ENCODE assay signal across 23 mouse cellular contexts in the genomic region with DNA sequence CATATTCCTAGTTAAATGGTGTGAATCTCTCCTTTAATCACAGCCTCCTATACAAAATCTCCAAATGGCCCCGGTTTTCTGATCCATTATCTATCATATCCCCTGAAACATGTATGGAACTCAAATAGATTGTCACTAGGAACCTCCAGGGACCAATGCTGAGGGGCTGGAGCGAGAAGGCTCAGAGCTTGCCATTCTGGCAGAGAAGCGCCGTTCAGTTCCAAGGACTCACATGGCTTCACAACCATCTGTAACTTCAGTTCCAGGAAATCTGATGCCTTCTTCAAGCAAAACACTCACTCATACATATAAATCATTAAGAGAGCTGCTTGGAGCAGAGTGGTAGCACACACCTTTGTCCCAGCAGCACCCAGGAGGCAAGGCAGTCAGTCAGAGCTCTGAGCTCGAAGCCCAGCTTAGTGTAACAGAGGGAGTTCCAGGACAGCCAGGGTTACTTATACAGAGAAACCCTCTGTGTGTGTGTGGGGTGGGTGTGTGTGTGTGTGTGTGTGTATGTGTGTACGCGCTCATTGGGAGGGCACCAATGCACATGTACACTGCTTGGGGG. TPM values are rescaled to one million over a fixed set of nuclear protein-coding genes. Genes with fewer than 3 reads are reported as not detected.
DNase-seq lines count a peak whose midpoint lies in the region; ATAC-seq and TF ChIP-seq lines count a peak whose summit lies in the region.
"Had no signal": no experiment of that assay in that cellular context is flagged by ENCODE, and none has a peak within 500 bp of the region (broad histone marks: within the 10 kb centered on the region; RNA-seq: fewer than 3 reads in every experiment).

No protein-coding gene starts in this region.

- no peak overlapping the region for H3K9ac ChIP-seq in midbrain, embryonic 12.5 days (replicated peaks)
- no peak overlapping the region for H3K9ac ChIP-seq in midbrain, embryonic 16.5 days (ENCODE audit: low read depth, low read length)
- H3K9ac ChIP-seq in stomach, postnatal 0 days (ENCODE audit: low read length), result no peak overlapping the region
- H3K9ac ChIP-seq: embryonic facial prominence, embryonic 15.5 days; forebrain, embryonic 15.5 days; hindbrain, embryonic 14.5 days; limb, embryonic 13.5 days; midbrain, embryonic 15.5 days had no signal

- no peak overlapping the region for H3K4me3 ChIP-seq in heart, embryonic 10.5 days
- no peak overlapping the region for H3K4me3 ChIP-seq in midbrain, embryonic 12.5 days
- H3K4me3 ChIP-seq in midbrain, embryonic 16.5 days (ENCODE audit: low read depth, low read length), result no peak overlapping the region
- no peak overlapping the region for H3K4me3 ChIP-seq in stomach, postnatal 0 days (ENCODE audit: low read depth, low read length)
- H3K4me3 ChIP-seq: embryonic facial prominence, embryonic 15.5 days; forebrain, embryonic 15.5 days; limb, embryonic 13.5 days; midbrain, embryonic 15.5 days had no signal

- H3K27ac ChIP-seq in heart, embryonic 10.5 days, result 0 out of 2 replicates have a peak overlapping the region, but pooled peaks have one; percentile 23
- H3K27ac ChIP-seq in midbrain, embryonic 12.5 days (replicated peaks), result 0 out of 2 replicates have a peak overlapping the region, but pooled peaks have one; percentile 10
- H3K27ac ChIP-seq in midbrain, embryonic 16.5 days (ENCODE audit: low read length), result no peak overlapping the region
- no peak overlapping the region for H3K27ac ChIP-seq in stomach, postnatal 0 days (replicated peaks)
- H3K27ac ChIP-seq: embryonic facial prominence, embryonic 15.5 days; forebrain, embryonic 15.5 days; hindbrain, embryonic 14.5 days; limb, embryonic 13.5 days; macrophage; midbrain, embryonic 15.5 days had no signal

- H3K27me3 ChIP-seq in heart, embryonic 10.5 days (ENCODE audit: insufficient read depth, poor library complexity, severe bottlenecking), result no peaks in the 10 kb centered on the region
- no peaks in the 10 kb centered on the region for H3K27me3 ChIP-seq in midbrain, embryonic 12.5 days
- no peaks in the 10 kb centered on the region for H3K27me3 ChIP-seq in midbrain, embryonic 16.5 days (ENCODE audit: control insufficient read depth, insufficient read depth, low read depth, low read length)
- no peaks in the 10 kb centered on the region for H3K27me3 ChIP-seq in stomach, postnatal 0 days (ENCODE audit: control insufficient read depth, insufficient read depth, low read length)
- H3K27me3 ChIP-seq: CH12.LX; embryonic facial prominence, embryonic 15.5 days; forebrain, embryonic 15.5 days; limb, embryonic 13.5 days; midbrain, embryonic 15.5 days; Patski had no signal

- H3K4me2 ChIP-seq in midbrain, embryonic 12.5 days (replicated peaks), result no peak overlapping the region
- no peak overlapping the region for H3K4me2 ChIP-seq in midbrain, embryonic 16.5 days (ENCODE audit: low read length)
- H3K4me2 ChIP-seq in stomach, postnatal 0 days (replicated peaks; ENCODE audit: low read depth), result no peak overlapping the region
- H3K4me2 ChIP-seq: embryonic facial prominence, embryonic 15.5 days; forebrain, embryonic 15.5 days; hindbrain, embryonic 14.5 days; limb, embryonic 13.5 days; midbrain, embryonic 15.5 days had no signal

- TF ChIP-seq CTCF in stomach, postnatal 0 days (IDR thresholded peaks at IDR 0.05; ENCODE audit: low read depth), result no peak

- no peaks in the 10 kb centered on the region for H3K9me3 ChIP-seq in heart, embryonic 10.5 days
- H3K9me3 ChIP-seq in midbrain, embryonic 12.5 days, result no peaks in the 10 kb centered on the region
- H3K9me3 ChIP-seq in midbrain, embryonic 16.5 days (replicated peaks; ENCODE audit: control insufficient read depth, low read length, poor library complexity, severe bottlenecking), result no peaks in the 10 kb centered on the region
- no peaks in the 10 kb centered on the region for H3K9me3 ChIP-seq in stomach, postnatal 0 days (ENCODE audit: control insufficient read depth, low read length)
- H3K9me3 ChIP-seq: embryonic facial prominence, embryonic 15.5 days; forebrain, embryonic 15.5 days; limb, embryonic 13.5 days; midbrain, embryonic 15.5 days had no signal

- 79% methylated on average over 7 of the region's 7 CpGs for WGBS in heart, embryonic 10.5 days
- 77% methylated on average over 7 of the region's 7 CpGs for WGBS in midbrain, embryonic 12.5 days
- WGBS in midbrain, embryonic 16.5 days, result 72% methylated on average over 7 of the region's 7 CpGs
- 65% methylated on average over 7 of the region's 7 CpGs for WGBS in stomach, postnatal 0 days

- peak; percentile 52 to 62 for DNase-seq in cerebellum, postnatal 10 days
- DNase-seq in heart, embryonic 10.5 days (ENCODE audit: low spot score), result no peak
- no peak for DNase-seq in heart, postnatal 4 days
- DNase-seq in stomach, postnatal 0 days (ENCODE audit: low spot score), result no peak
- DNase-seq: cerebellum, adult 11 months; lung, adult 2 months had no signal

- H3K4me1 ChIP-seq in heart, embryonic 10.5 days, result peaks cover 79% of the 10 kb centered on the region
- H3K4me1 ChIP-seq in midbrain, embryonic 12.5 days, result peaks cover 20% of the 10 kb centered on the region
- no peaks in the 10 kb centered on the region for H3K4me1 ChIP-seq in midbrain, embryonic 16.5 days (ENCODE audit: control insufficient read depth, insufficient read depth, low read length)
- H3K4me1 ChIP-seq in stomach, postnatal 0 days (replicated peaks; ENCODE audit: control insufficient read depth, insufficient read depth), result no peaks in the 10 kb centered on the region; the same call in 1 of the 2 replicates
- H3K4me1 ChIP-seq: midbrain, embryonic 15.5 days had no signal

- no peak for ATAC-seq in cerebellum, adult (ENCODE audit: insufficient number of reproducible peaks, low FRiP score, low TSS enrichment)
- ATAC-seq in midbrain, embryonic 12.5 days (ENCODE audit: low FRiP score, low read depth), result no peak
- no peak for ATAC-seq in midbrain, embryonic 16.5 days
- ATAC-seq in stomach, postnatal 0 days (ENCODE audit: low FRiP score, low TSS enrichment), result peak; percentile 28; the same call in 1 of the 2 replicates
- no peak for ATAC-seq in CD4-positive, CD25-positive, alpha-beta regulatory T cell, adult 4 months
- ATAC-seq: forebrain, embryonic 15.5 days; midbrain, embryonic 15.5 days; Patski had no signal

- H3K36me3 ChIP-seq in heart, embryonic 10.5 days, result no peaks in the 10 kb centered on the region
- H3K36me3 ChIP-seq in midbrain, embryonic 12.5 days, result no peaks in the 10 kb centered on the region
- H3K36me3 ChIP-seq in midbrain, embryonic 16.5 days (ENCODE audit: control insufficient read depth, insufficient read depth, low read length), result no peaks in the 10 kb centered on the region
- no peaks in the 10 kb centered on the region for H3K36me3 ChIP-seq in stomach, postnatal 0 days (ENCODE audit: control insufficient read depth, insufficient read depth, low read length)
- H3K36me3 ChIP-seq: embryonic facial prominence, embryonic 15.5 days; forebrain, embryonic 15.5 days; limb, embryonic 13.5 days; midbrain, embryonic 15.5 days had no signal

- TF ChIP-seq EP300 in stomach, postnatal 0 days (optimal IDR thresholded peaks at IDR 0.05), result no peak

RNA-seq across cellular contexts. Expression of a gene that starts 23.6 kb away (rescaled TPM):
- 0.38 and 0.97 TPM in 2 replicates for polyA plus RNA-seq in heart, embryonic 10.5 days (2016; fragmentation: Nextera tagmentation; extraction: Ambion mirVana)
- total RNA-seq in heart, postnatal 4 days (2021), result not detected
- polyA plus RNA-seq in midbrain, embryonic 12.5 days (2016; fragmentation: Nextera tagmentation; extraction: Ambion mirVana), result 0.43 and 0.45 TPM in 2 replicates
- not detected in 2 replicates for polyA plus RNA-seq in midbrain, embryonic 16.5 days (2015; fragmentation: Nextera tagmentation; extraction: Ambion mirVana)
- not detected in 2 replicates for polyA plus RNA-seq in stomach, postnatal 0 days (2015; fragmentation: Nextera tagmentation; extraction: Ambion mirVana)
- polyA plus RNA-seq in CD4-positive, CD25-positive, alpha-beta regulatory T cell, adult 4 months (2017; shearing (Covaris generic)), result not detected
- total RNA-seq: CH12.LX; common myeloid progenitor, adult 5-6 weeks; granulocyte monocyte progenitor cell, adult 5-6 weeks had no signal
- polyA plus RNA-seq: forebrain, embryonic 15.5 days; hindbrain, embryonic 14.5 days; lung, adult 2 months; macrophage; midbrain, embryonic 15.5 days; neural tube, embryonic 11.5 days; Patski; testis, adult 2 months; urinary bladder, adult 2 months had no signal

RNA-seq across cellular contexts. Expression of a gene that starts 25.1 kb away (rescaled TPM):
- polyA plus RNA-seq in heart, embryonic 10.5 days (2016; fragmentation: Nextera tagmentation; extraction: Ambion mirVana), result 2.4 and 3.1 TPM in 2 replicates
- not detected for total RNA-seq in heart, postnatal 4 days (2021)
- 0.61 and 0.80 TPM in 2 replicates for polyA plus RNA-seq in midbrain, embryonic 12.5 days (2016; fragmentation: Nextera tagmentation; extraction: Ambion mirVana)
- polyA plus RNA-seq in midbrain, embryonic 16.5 days (2015; fragmentation: Nextera tagmentation; extraction: Ambion mirVana), result 0.15 and 0.17 TPM in 2 replicates
- 0.47 and 0.51 TPM in 2 replicates for polyA plus RNA-seq in stomach, postnatal 0 days (2015; fragmentation: Nextera tagmentation; extraction: Ambion mirVana)
- not detected for polyA plus RNA-seq in CD4-positive, CD25-positive, alpha-beta regulatory T cell, adult 4 months (2017; shearing (Covaris generic))
- total RNA-seq: granulocyte monocyte progenitor cell, adult 5-6 weeks had no signal
- polyA plus RNA-seq: macrophage, Patski had no signal

RNA-seq across cellular contexts. Expression of a gene that starts 34.4 kb away (rescaled TPM):
- polyA plus RNA-seq in heart, embryonic 10.5 days (2016; fragmentation: Nextera tagmentation; extraction: Ambion mirVana), result not detected in 2 replicates
- not detected for total RNA-seq in heart, postnatal 4 days (2021)
- polyA plus RNA-seq in midbrain, embryonic 12.5 days (2016; fragmentation: Nextera tagmentation; extraction: Ambion mirVana), result not detected in 2 replicates
- not detected in 2 replicates for polyA plus RNA-seq in midbrain, embryonic 16.5 days (2015; fragmentation: Nextera tagmentation; extraction: Ambion mirVana)
- polyA plus RNA-seq in stomach, postnatal 0 days (2015; fragmentation: Nextera tagmentation; extraction: Ambion mirVana), result not detected in 2 replicates
- 10 to 100 TPM; 27.8 to 29.8 TPM for polyA plus RNA-seq in CD4-positive, CD25-positive, alpha-beta regulatory T cell, adult 4 months (2017; shearing (Covaris generic))
- total RNA-seq: common myeloid progenitor, adult 5-6 weeks; granulocyte monocyte progenitor cell, adult 5-6 weeks had no signal
- polyA plus RNA-seq: forebrain, embryonic 15.5 days; hindbrain, embryonic 14.5 days; limb, embryonic 13.5 days; macrophage; midbrain, embryonic 15.5 days; neural tube, embryonic 11.5 days; Patski had no signal

Comparison
In these comparisons a context has a peak if more than half of its experiments do, and no peak if none do; other contexts are left out.
1. H3K27ac ChIP-seq: peak in heart, embryonic 10.5 days (single experiment) and midbrain, embryonic 12.5 days (single experiment); none in midbrain, embryonic 16.5 days (single experiment) and stomach, postnatal 0 days (single experiment).
2. DNase-seq: peak in cerebellum, postnatal 10 days (2 of 2); none in heart, embryonic 10.5 days (single experiment), heart, postnatal 4 days (single experiment) and stomach, postnatal 0 days (single experiment).
3. RNA of a gene that starts 34.4 kb away (polyA plus RNA-seq): 27.8 to 29.8 TPM in CD4-positive, CD25-positive, alpha-beta regulatory T cell, adult 4 months; not detected in heart, embryonic 10.5 days, not detected in midbrain, embryonic 12.5 days, not detected in midbrain, embryonic 16.5 days and not detected in stomach, postnatal 0 days; every median in the first group is over 10 times any median in the second.